Mouse (Mus musculus): ENCODE measurements around the gene Galnt7.

DNA sequence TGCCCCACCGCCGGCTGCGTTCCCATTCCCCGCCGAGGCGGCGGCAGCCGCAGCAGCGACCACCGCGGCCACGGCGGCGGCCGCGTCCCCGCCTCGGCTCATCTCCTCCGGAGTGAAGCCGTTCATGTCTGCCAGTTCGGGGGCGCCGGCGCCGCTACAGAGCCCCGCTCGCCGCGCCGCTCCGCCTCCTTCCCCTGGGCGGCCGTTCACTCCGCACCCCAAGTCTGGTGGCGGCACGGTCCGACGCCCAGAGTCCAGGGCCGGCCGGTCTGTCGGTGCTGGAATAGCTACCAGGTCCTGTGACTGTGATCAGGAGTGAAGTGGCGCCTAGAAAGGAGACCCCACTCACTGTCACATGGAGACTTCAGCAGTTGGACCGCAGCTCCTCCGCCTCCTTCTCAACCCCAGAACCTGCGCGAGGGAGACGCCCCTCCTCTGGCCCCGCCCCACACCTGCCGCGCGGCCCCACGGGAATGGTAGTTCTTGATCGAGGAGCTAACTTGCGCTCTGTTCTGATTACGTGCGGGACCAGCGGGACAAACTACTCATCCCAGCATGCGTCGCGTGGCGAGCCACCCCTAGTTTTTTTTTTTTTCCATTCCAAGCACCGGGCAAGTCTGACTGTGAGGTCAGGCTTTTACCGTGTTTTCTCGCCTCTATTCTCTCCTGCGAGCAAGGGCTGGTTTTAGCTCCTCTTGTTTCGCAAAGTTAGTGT lies 165.2 kb downstream of the Galnt7 start, which contains the start of gene Sap30:
- no peak for TF ChIP-seq CTCF (IDR thresholded peaks at IDR 0.05; ENCODE audit: extremely low read depth, insufficient read depth, insufficient read length, insufficient replicate concordance)
- no peak; the same call in 1 of the 2 replicates for TF ChIP-seq POLR2A (IDR thresholded peaks at IDR 0.05; ENCODE audit: low read depth, low read length)

All from spleen, adult 2 months (tissue).